Mouse (Mus musculus) erythroblast, adult 5-6 weeks (primary cell): ENCODE results near the gene Nhlrc4. TPM values are rescaled to one million over a fixed set of nuclear protein-coding genes. Genes with fewer than 3 reads are reported as not detected.

Experiments used
- ATAC-seq: replicated peaks from 2 replicates; pipeline ENCODE4 v1.8.0; 2016; ENCODE audit warnings: moderate number of reproducible peaks, mild to moderate bottlenecking, moderate TSS enrichment, inconsistent platforms; ENCODE audit not compliant: poor library complexity, low FRiP score, severe bottlenecking
- total RNA-seq, 2 experiments: library from RNA; stranded (forward) in 1 of 2; stranded (reverse) in 1 of 2; fragments of 150-400 nt in 1 of 2; fragments of 200-764, 138-1000 nt in 1 of 2; gene quantifications; 2 replicates each; pipeline versions ENCODE4 v1.2.3 to v1.2.4; 2015 to 2017; ENCODE audit warnings: low replicate concordance in 2 of 2

Nhlrc4 gene
- total RNA-seq, 2 experiments from 2014 or later, result 49.2 to 62.0 TPM

DNA sequence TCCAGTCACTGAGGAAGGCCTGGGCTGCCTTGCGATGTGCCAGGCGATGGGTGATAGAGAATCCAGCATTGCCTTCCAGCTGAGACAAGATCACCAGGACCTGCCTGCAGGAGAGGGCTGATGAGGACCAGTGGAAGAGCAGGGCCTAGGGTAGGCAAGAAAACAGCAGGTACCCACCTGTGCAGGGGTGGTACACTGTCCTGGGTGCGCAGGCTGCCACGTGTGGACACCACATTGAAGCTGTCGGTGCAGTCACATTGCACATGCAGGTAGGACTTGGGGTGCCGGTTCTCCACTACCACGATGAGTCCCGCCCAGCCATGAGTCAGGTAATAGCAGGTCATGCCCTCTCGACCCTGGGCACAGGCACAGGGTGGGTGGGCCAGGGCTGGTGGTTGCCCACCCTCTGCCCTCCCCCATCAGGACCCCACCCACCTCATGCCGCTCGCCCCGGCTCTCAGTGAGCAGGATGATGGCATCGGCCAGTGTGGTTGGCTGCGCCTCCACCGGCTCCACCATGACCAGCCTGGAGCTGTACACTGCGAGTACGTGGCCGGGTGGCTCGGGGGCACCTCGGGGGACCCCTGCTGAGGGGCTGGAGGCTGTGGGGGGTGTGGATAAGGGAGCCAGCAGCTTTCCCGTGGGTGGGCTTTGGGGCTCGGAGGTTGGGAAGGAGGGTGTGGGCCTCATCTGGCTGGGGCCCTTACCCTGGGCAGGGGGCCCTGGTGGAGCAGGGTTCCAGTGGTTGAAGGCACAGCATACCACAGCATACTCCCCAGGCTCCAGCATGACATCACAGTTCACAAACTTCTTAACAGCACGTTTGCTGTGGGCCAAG is 15.1 kb upstream of the Nhlrc4 start:
- no peak for ATAC-seq

DNA sequence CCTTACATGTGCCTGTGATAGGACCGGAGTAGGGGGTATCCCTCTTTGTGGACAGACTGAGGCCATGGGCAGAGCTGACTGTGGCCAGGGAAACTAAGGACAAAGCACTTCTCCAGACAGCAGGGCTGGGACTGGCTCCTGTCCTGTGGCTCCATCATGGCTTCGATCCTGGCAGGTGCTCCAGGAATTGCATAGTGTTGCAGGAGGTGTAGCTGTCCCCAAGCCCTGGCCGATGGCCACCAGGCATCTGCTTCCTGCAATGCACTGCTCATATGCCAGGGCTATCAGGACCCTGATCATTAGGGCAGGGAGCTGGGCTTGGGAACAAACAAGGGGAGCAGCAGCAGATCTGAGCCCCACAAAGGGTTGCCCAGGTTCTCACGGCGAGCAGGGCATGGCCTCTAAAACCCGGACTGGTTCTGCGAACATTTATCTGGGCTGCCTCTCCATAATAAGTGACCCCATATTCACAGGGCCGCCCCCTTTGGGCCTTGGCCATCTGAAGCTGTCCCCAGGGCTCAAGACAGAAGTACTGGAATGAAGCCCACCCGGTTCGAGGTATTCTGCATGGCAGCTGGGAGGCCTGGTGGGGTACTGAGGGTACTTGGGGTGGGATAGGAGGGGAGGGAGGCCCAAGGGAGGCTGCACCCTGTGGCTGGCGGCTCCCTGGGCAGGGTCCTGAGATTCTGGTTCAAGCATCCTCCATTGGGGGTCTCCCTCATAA is 14.2 kb upstream of the Nhlrc4 start:
- no peak for ATAC-seq

GRCm38 (mm10) chr17:25957586-25958051 is 12.9 kb upstream of the Nhlrc4 start:
- ATAC-seq, result no peak

- ATAC-seq, result no peak
Measured at GRCm38 (mm10) chr17:25956631-25957030, 11.9 kb upstream of the Nhlrc4 start.

DNA sequence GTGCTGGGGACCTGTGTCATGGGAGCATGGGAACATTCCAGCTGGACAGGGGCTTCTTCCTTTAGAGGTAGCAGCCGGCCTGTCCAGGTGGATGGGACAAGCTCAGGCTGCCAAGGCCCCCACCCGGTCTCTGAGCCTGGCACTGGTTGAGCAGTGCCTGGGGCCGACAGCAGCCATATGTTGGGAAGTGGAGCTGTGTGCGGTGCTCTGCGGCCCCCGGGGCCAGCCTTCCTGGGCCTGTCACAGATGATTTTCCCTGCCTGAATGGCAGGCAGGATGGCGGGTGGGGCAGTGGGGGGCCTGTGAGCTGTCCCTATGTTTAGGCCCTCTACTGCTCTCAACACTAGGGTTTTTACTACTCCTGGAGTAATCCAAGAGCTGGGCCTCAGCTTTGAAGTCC is 11.4 kb upstream of the Nhlrc4 start:
- ATAC-seq, result no peak

DNA sequence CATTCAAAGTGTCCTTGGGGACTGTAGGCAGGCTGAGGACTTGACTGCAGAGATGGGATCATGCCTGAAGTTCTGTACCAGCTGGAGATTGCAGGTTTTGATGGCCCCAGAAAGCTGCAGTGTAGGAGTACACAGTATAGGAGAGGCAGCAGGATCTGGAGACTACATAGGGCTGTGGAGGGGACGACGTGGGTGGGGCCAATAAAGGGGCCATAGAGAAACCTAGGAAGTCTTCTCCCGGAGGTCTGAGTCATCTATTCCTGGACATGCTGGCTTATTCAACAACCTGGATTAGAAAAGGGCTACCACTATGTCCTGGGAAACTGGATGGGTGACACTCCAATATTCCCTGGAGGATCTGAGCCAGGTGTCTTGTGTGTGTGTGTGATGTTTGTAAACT is 11.0 kb upstream of the Nhlrc4 start:
- ATAC-seq, result no peak

- no peak for ATAC-seq
Measured at GRCm38 (mm10) chr17:25954671-25955070, 9.9 kb upstream of the Nhlrc4 start.

DNA sequence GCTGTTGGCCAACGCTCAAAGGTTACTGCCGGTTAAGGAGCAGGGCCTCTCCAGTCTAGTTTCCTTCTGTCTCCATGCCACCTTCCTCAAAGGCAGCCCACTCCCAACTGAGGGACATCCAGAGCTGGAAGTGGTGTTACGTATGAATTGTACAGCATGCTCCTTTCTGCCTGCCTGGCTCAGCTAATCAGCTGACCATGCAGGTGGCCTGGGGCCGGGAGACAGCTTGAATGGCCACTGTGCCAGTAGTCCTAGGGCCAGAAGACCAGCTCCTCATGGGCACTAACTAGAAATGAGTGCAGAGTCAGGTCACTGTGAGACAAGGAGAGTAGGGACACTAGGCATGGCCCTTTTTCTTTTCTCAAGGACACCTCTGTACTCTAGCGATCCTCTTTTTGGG is 8.4 kb upstream of the Nhlrc4 start:
- ATAC-seq, result no peak

DNA sequence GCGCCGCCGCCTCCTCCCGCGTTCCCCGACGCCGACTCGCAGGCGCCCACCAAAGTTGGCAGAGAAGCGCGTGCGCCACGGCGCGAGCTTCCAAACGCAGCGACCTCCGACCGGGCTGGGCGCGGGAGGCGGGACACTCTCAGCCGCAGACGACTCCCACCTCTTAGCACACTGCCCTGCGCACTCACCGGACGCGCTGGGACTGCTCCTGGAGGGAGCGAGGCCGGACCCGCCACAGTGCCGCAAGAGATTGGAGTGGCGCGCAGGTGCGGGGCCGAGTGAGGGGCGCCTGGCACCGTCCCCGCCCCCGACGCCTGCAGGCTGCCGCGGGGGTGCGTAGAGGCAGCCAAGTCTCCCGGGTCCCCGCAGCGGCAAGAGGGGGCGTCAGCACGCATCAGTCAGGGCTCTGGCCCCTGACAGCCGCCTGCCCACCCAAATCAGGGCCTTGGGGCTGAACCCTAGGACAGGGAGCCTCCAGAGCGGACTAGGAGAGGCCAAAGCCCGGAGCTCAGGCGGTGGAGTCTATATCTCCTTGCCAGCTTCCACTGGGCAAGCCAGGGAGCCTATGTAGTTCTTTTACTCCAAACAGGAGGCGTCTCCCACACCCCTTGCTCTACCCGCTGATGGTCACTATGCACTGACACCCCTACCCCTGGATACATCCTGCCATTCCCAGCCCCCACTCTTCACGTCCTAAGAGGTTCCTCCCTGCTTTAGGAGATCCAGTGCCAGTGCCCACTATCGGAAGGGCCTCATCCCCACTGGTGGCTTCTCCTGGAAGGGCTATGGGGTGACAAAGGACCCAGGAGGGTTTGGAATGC is 7.3 kb upstream of the Nhlrc4 start, which contains the start of gene A930017K11Rik:
TSS of gene A930017K11Rik (minus strand) at position 763 of the 821 bp plus-strand sequence.
- no peak for ATAC-seq

DNA sequence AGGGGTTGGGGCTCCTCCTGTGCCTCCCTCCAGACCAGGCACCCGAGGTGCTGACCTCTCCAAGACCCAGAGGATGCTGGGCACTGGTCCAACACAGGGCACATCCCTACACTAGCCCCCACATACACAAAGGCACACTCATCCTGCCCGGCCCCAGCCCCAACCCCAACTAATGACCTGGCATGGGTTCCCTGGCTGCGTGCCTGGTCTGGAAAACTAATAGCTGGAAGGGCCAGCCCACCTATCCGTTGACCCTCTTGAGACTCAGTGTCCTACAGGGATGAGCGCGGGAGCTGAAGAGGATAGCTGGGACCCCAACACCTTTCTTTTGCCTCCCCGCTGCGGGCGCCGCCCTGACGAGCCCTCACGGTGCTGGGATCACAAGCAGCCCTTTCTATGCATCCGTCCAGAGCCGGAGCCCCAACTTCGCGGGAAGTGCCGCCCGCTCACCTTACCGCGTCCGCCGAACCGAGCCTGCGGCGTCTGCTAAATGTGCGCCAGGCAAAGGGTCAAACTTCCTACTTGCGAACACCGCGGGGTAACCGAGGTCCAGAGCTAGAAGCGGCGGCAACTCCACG is 6.6 kb upstream of the Nhlrc4 start:
- no peak for ATAC-seq

GRCm38 (mm10) chr17:25950706-25951105 is 5.9 kb upstream of the Nhlrc4 start:
- no peak for ATAC-seq

DNA sequence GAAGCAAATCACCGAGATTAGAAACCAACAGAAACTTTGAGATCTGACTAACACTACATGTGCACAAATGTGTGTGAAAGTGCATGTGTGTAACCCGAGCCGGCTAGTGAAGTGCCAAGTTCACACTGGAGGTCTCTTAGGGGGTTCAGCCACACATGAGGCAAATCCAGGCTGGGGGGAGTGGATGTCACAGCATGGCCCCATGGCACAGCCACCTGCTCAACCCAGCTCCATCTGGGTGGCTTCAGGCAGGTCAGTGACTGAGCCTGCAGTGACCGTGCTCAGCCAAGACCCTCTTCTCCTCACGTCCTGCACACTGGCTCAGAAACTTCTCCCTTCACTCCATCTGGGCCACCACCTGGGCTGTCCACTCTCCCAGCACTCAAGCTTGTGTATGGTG is 5.2 kb upstream of the Nhlrc4 start:
- no peak for ATAC-seq

- ATAC-seq, result no peak
Measured at GRCm38 (mm10) chr17:25948051-25948450, 3.3 kb upstream of the Nhlrc4 start.

- ATAC-seq, result no peak
Measured at GRCm38 (mm10) chr17:25947576-25947975, 2.8 kb upstream of the Nhlrc4 start.

GRCm38 (mm10) chr17:25946891-25947290 is 2.1 kb upstream of the Nhlrc4 start:
- no peak for ATAC-seq

DNA sequence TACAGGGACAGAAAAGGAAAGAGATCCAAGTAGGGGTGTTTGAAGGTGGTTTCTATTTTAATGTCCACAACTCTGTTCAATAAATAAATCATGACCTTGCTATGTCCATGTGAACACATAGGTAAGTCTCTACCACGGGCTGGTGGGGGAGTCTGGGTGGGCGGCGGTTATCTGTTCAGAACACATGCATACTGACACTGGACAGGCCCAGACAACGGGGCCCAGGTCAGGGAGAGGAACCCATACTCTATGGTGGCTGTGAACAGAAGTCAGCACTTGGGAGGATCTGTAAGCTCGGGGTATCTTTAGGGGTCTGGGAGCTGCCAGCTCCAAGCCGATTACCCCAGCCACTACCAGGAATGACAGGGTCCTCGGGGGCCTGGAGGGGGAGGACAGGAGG is 1.6 kb upstream of the Nhlrc4 start:
- 0 out of 2 replicates have a peak, but pooled peaks have one; percentile 11 for ATAC-seq

DNA sequence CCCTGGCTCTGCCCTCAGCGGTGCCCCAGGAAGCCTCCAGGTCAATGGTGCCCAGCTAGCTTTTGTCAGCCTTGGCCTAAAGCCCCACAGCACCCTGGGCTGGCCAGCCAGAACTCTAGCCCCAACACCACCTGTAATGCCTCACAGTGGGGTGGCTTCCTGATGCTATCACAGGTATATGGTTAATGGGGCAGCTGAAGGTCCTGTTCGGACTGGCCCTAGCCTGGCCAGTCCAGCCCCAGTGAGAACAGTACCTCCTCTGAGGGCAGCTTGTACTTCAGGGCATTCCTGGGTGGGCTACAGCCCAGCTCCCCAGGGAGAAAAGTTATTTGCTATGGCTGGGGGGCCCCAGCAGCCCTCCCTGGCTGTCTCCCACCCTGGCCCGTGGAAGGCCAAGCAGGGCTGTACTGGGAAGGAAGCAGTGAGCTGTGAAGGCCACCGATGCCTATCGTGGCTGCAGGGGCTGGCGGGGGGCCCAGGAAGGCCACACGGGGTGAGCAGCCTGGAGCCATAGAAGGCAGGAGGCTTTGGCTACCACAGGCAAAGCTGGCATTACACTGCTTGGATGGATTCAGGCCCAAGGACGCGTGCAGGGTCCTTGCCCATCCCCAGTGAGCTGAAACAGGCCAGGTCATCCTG is 875 bp upstream of the Nhlrc4 start:
- ATAC-seq, result no peak

DNA sequence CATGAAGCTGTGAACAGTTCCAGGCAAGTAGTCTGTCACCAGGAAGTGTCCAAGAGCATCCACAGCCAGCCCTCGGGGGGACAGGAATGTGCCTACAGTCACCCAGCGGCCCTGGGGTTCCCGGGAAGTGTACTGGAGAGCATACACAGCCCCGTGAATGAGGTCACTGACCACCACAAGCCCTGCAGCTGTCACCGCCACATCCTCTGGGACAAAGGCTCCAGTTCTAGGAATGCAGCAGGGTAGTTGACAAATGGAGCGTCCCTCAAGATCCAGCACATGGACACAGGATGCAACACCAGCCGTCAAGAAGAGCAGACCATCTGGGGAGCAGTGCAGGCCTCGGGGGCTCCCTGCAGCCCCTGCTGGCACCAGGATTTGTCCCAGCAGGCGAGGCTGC is 992 bp downstream of the Nhlrc4 start:
- ATAC-seq, result no peak

- peak; percentile 37 for ATAC-seq
Measured at GRCm38 (mm10) chr17:25943221-25943620, 1.5 kb downstream of the Nhlrc4 start.
